Mouse (Mus musculus): ENCODE measurements around the gene Cyp2d10. TPM values are rescaled to one million over a fixed set of nuclear protein-coding genes. Genes with fewer than 3 reads are reported as not detected.

Gene Cyp2d10
- polyA plus RNA-seq, 1 experiment: 0.19 TPM

- 86% methylated on average over 4 of the region's 4 CpGs for WGBS
- Histone ChIP-seq H3K27me3 (ENCODE audit: control insufficient read depth, insufficient read depth, low read length) (no peaks in the 10 kb centered on the region), H3K4me3 (ENCODE audit: extremely low read depth, insufficient read depth, insufficient read length) (no peak overlapping the region), H3K27ac (ENCODE audit: insufficient read depth, low read length) (no peak overlapping the region), H3K36me3 (ENCODE audit: control insufficient read depth, insufficient read depth, low read length) (no peaks in the 10 kb centered on the region), H3K4me1 (ENCODE audit: control insufficient read depth, insufficient read depth, insufficient read length) (no peaks in the 10 kb centered on the region)
- TF ChIP-seq CTCF (IDR thresholded peaks at IDR 0.05; ENCODE audit: extremely low read depth, insufficient read depth, insufficient read length, insufficient replicate concordance): no peak
- TF ChIP-seq POLR2A (IDR thresholded peaks at IDR 0.05; ENCODE audit: low read depth, low read length): no peak
- peak in 1 of 2 experiments; percentile 1 for DNase-seq (ENCODE audit: low read depth in 1 of 2, low spot score in 2 of 2)
These were observed 44.8 kb downstream of the Cyp2d10 start for GRCm38 (mm10) chr15:82362234-82362633.

GRCm38 (mm10) chr15:82361459-82362018 is 45.5 kb downstream of the Cyp2d10 start:
- no peaks in the 10 kb centered on the region for H3K27me3 ChIP-seq (ENCODE audit: control insufficient read depth, insufficient read depth, low read length)
- WGBS: 76% methylated on average over 11 of the region's 11 CpGs
- H3K4me3 ChIP-seq (ENCODE audit: extremely low read depth, insufficient read depth, insufficient read length): no peak overlapping the region
- DNase-seq (ENCODE audit: low read depth in 1 of 2, low spot score in 2 of 2): peak in 1 of 2 experiments; percentile 2
- TF ChIP-seq CTCF (IDR thresholded peaks at IDR 0.05; ENCODE audit: extremely low read depth, insufficient read depth, insufficient read length, insufficient replicate concordance) (no peak), POLR2A (IDR thresholded peaks at IDR 0.05; ENCODE audit: low read depth, low read length) (no peak)
- H3K27ac ChIP-seq (ENCODE audit: insufficient read depth, low read length): no peak overlapping the region
- no peaks in the 10 kb centered on the region for H3K4me1 ChIP-seq (ENCODE audit: control insufficient read depth, insufficient read depth, insufficient read length)
- no peaks in the 10 kb centered on the region for H3K36me3 ChIP-seq (ENCODE audit: control insufficient read depth, insufficient read depth, low read length)

GRCm38 (mm10) chr15:82358431-82359260 is 48.3 kb downstream of the Cyp2d10 start:
- 73% methylated on average over 22 of the region's 22 CpGs for WGBS
- Histone ChIP-seq H3K27me3 (ENCODE audit: control insufficient read depth, insufficient read depth, low read length) (no peaks in the 10 kb centered on the region), H3K36me3 (ENCODE audit: control insufficient read depth, insufficient read depth, low read length) (no peaks in the 10 kb centered on the region), H3K4me3 (ENCODE audit: extremely low read depth, insufficient read depth, insufficient read length) (no peak overlapping the region), H3K27ac (ENCODE audit: insufficient read depth, low read length) (peak overlapping the region; percentile 5; the same call in 1 of the 2 replicates), H3K4me1 (ENCODE audit: control insufficient read depth, insufficient read depth, insufficient read length) (no peaks in the 10 kb centered on the region)
- no peak for DNase-seq (ENCODE audit: low read depth in 1 of 2, low spot score in 2 of 2)
- TF ChIP-seq CTCF (IDR thresholded peaks at IDR 0.05; ENCODE audit: extremely low read depth, insufficient read depth, insufficient read length, insufficient replicate concordance) (no peak), POLR2A (IDR thresholded peaks at IDR 0.05; ENCODE audit: low read depth, low read length) (no peak)

GRCm38 (mm10) chr15:82354126-82354945 is 52.7 kb downstream of the Cyp2d10 start, which contains the start of gene Ndufa6:
Gene Ndufa6, minus strand, starts transcription at chr15:82354322.
- Histone ChIP-seq H3K27ac (ENCODE audit: insufficient read depth, low read length) (peak within 1 kb of the TSS; percentile 86), H3K4me1 (ENCODE audit: control insufficient read depth, insufficient read depth, insufficient read length) (peaks cover 6% of the 10 kb centered on the region; the same call in 1 of the 2 replicates), H3K27me3 (ENCODE audit: control insufficient read depth, insufficient read depth, low read length) (no peaks in the 10 kb centered on the region), H3K4me3 (ENCODE audit: extremely low read depth, insufficient read depth, insufficient read length) (peak within 1 kb of the TSS; percentile 85), H3K36me3 (ENCODE audit: control insufficient read depth, insufficient read depth, low read length) (peaks cover 6% of the 10 kb centered on the region)
- TF ChIP-seq CTCF (IDR thresholded peaks at IDR 0.05; ENCODE audit: extremely low read depth, insufficient read depth, insufficient read length, insufficient replicate concordance): peak; percentile 93
- TF ChIP-seq POLR2A (IDR thresholded peaks at IDR 0.05; ENCODE audit: low read depth, low read length): peak; percentile 94
- peak; percentile 96 to 97 for DNase-seq (ENCODE audit: low read depth in 1 of 2, low spot score in 2 of 2)
- WGBS: 1% methylated on average over 57 of the region's 57 CpGs

- under 1% methylated on average over 23 of the region's 23 CpGs for WGBS
- H3K36me3 ChIP-seq (ENCODE audit: control insufficient read depth, insufficient read depth, low read length): peaks cover 12% of the 10 kb centered on the region
- peaks cover 6% of the 10 kb centered on the region; the same call in 1 of the 2 replicates for H3K4me1 ChIP-seq (ENCODE audit: control insufficient read depth, insufficient read depth, insufficient read length)
- peak overlapping the region; percentile 71 for H3K27ac ChIP-seq (ENCODE audit: insufficient read depth, low read length)
- TF ChIP-seq CTCF (IDR thresholded peaks at IDR 0.05; ENCODE audit: extremely low read depth, insufficient read depth, insufficient read length, insufficient replicate concordance): no peak
- TF ChIP-seq POLR2A (IDR thresholded peaks at IDR 0.05; ENCODE audit: low read depth, low read length): no peak
- H3K27me3 ChIP-seq (ENCODE audit: control insufficient read depth, insufficient read depth, low read length): no peaks in the 10 kb centered on the region
- DNase-seq (ENCODE audit: low read depth in 1 of 2, low spot score in 2 of 2): no peak
- H3K4me3 ChIP-seq (ENCODE audit: extremely low read depth, insufficient read depth, insufficient read length): peak overlapping the region; percentile 85
These were observed 53.3 kb downstream of the Cyp2d10 start for GRCm38 (mm10) chr15:82353745-82354113.

GRCm38 (mm10) chr15:82353078-82353744 is 53.8 kb downstream of the Cyp2d10 start:
- 22% methylated on average over 14 of the region's 14 CpGs for WGBS
- DNase-seq (ENCODE audit: low read depth in 1 of 2, low spot score in 2 of 2): no peak
- H3K27ac ChIP-seq (ENCODE audit: insufficient read depth, low read length): no peak overlapping the region

More at GRCm38 (mm10) chr15:82353078-82353744, 53.8 kb downstream of the Cyp2d10 start:
- peaks cover 7% of the 10 kb centered on the region for H3K4me1 ChIP-seq (ENCODE audit: control insufficient read depth, insufficient read depth, insufficient read length)
- no peak for TF ChIP-seq CTCF (IDR thresholded peaks at IDR 0.05; ENCODE audit: extremely low read depth, insufficient read depth, insufficient read length, insufficient replicate concordance)
- no peak for TF ChIP-seq POLR2A (IDR thresholded peaks at IDR 0.05; ENCODE audit: low read depth, low read length)
- H3K4me3 ChIP-seq (ENCODE audit: extremely low read depth, insufficient read depth, insufficient read length): peak overlapping the region; percentile 85
- H3K27me3 ChIP-seq (ENCODE audit: control insufficient read depth, insufficient read depth, low read length): no peaks in the 10 kb centered on the region
- H3K36me3 ChIP-seq (ENCODE audit: control insufficient read depth, insufficient read depth, low read length): peaks cover 16% of the 10 kb centered on the region

Other genes with a start within 250 kb of the Cyp2d10 start
- gene Shisa8, start 194.4 kb downstream of the Cyp2d10 start, polyA plus RNA-seq (2012; rRNA removed): 5.4 and 14.7 TPM in 2 replicates
- 120 and 179 TPM in 2 replicates for gene Tnfrsf13c, start 182.8 kb downstream of the Cyp2d10 start, polyA plus RNA-seq (2012; rRNA removed)
- gene Cenpm, start 162.4 kb downstream of the Cyp2d10 start, polyA plus RNA-seq (2012; rRNA removed): 10.2 and 16.8 TPM in 2 replicates
- 0.05 and 0.08 TPM in 2 replicates for gene 1500009C09Rik, start 154.8 kb downstream of the Cyp2d10 start, polyA plus RNA-seq (2012; rRNA removed)
- 1.6 and 1.8 TPM in 2 replicates for gene Sept3, start 132.3 kb downstream of the Cyp2d10 start, polyA plus RNA-seq (2012; rRNA removed)
- 0.07 TPM in 1 of 2 replicates, not detected in the other for gene Wbp2nl, start 108.2 kb downstream of the Cyp2d10 start, polyA plus RNA-seq (2012; rRNA removed)
- 121 and 123 TPM in 2 replicates for gene Naga, start 68.3 kb downstream of the Cyp2d10 start, polyA plus RNA-seq (2012; rRNA removed)
- 5.1 and 5.5 TPM in 2 replicates for gene Pheta2, start 68.3 kb downstream of the Cyp2d10 start, polyA plus RNA-seq (2012; rRNA removed)
- gene Smdt1, start 68.2 kb downstream of the Cyp2d10 start, polyA plus RNA-seq (2012; rRNA removed): 106 and 148 TPM in 2 replicates
- 95.8 and 162 TPM in 2 replicates for gene Ndufa6, start 52.9 kb downstream of the Cyp2d10 start, polyA plus RNA-seq (2012; rRNA removed)
- gene Cyp2d22, start 26.9 kb downstream of the Cyp2d10 start, polyA plus RNA-seq (2012; rRNA removed): 11.3 and 12.0 TPM in 2 replicates
- not detected in 2 replicates for gene Cyp2d11, start 13.2 kb downstream of the Cyp2d10 start, polyA plus RNA-seq (2012; rRNA removed)
- gene Cyp2d9, start 26.2 kb upstream of the Cyp2d10 start, polyA plus RNA-seq (2012; rRNA removed): not detected in 2 replicates
- gene Cyp2d12, start 147.9 kb upstream of the Cyp2d10 start, polyA plus RNA-seq (2012; rRNA removed): not detected in 2 replicates
- 0.05 TPM in 1 of 2 replicates, not detected in the other for gene Cyp2d34, start 213.8 kb upstream of the Cyp2d10 start, polyA plus RNA-seq (2012; rRNA removed)

Data from spleen, adult 2 months (tissue).